Mouse (Mus musculus) hindbrain, embryonic 14.5 days (tissue): ENCODE measurements around the gene Egln2. TPM values are rescaled to one million over a fixed set of nuclear protein-coding genes. Genes with fewer than 3 reads are reported as not detected.
A peak's percentile ranks its signal among the peaks of the same experiment; 100 is the strongest.

Experiments used
- ATAC-seq: fragments of 200-750 bp; cut with Nextera tagmentation; 2 replicates; pipeline ENCODE4 v1.8.0; 2017; ENCODE audit warnings: moderate number of reproducible peaks, mild to moderate bottlenecking, moderate TSS enrichment, moderate library complexity; ENCODE audit not compliant: low FRiP score
- DNase-seq: peaks from one replicate; pipeline ENCODE4 v3.0.0-alpha.2; 2015; ENCODE audit warnings: low spot score
- H3K27ac ChIP-seq: fragments of 300-500 bp; sonication (generic); 2 replicates; pipeline ENCODE4 v1.5.1; 2014; ENCODE audit warnings: mild to moderate bottlenecking, moderate library complexity
- H3K27me3 ChIP-seq: fragments of 300-500 bp; sonication (generic); 2 replicates; pipeline ENCODE4 v1.6.1; 2014; ENCODE audit warnings: mild to moderate bottlenecking, low read length, mixed read lengths; ENCODE audit not compliant: control insufficient read depth, insufficient read depth
- H3K36me3 ChIP-seq: fragments of 300-500 bp; sonication (generic); replicated peaks from 2 replicates; pipeline ENCODE4 v1.6.1; 2014; ENCODE audit not compliant: control insufficient read depth, insufficient read depth
- H3K4me1 ChIP-seq: fragments of 300-500 bp; sonication (generic); replicated peaks from 2 replicates; pipeline ENCODE4 v1.6.1; 2014; ENCODE audit warnings: antibody characterized with exemption, low read length, mixed read lengths; ENCODE audit not compliant: control insufficient read depth, insufficient read depth
- H3K4me2 ChIP-seq: fragments of 300-500 bp; sonication (generic); replicated peaks from 2 replicates; pipeline ENCODE4 v1.6.1; 2014; ENCODE audit warnings: mild to moderate bottlenecking, moderate library complexity
- H3K4me3 ChIP-seq: fragments of 300-500 bp; sonication (generic); replicated peaks from 2 replicates; pipeline ENCODE4 v1.5.1; 2014; ENCODE audit warnings: mild to moderate bottlenecking, low read length
- H3K9ac ChIP-seq: fragments of 300-500 bp; sonication (generic); 2 replicates; pipeline ENCODE4 v1.6.1; 2014
- H3K9me3 ChIP-seq: fragments of 300-500 bp; sonication (generic); 2 replicates; pipeline ENCODE4 v1.6.1; 2016; ENCODE audit warnings: low read length; ENCODE audit not compliant: control insufficient read depth
- WGBS: fragments of 180-500 bp; shearing (Covaris S2); extraction: QIAGEN DNeasy Blood & Tissue Kit; methylation state at CpG from one replicate; pipeline ENCODE4 v1.1.7; 2014; 5-methylcytosine and 5-hydroxymethylcytosine counted together
- polyA plus RNA-seq: library from polyadenylated mRNA; unstranded; fragments of >200 nt; fragmentation: Nextera tagmentation; extraction: Ambion mirVana; gene quantifications from 2 replicates; pipeline ENCODE4 v1.2.1, GENCODE M21; 2014

Egln2 gene
- polyA plus RNA-seq, 1 experiment from 2014 or later: 55.3 TPM

- DNase-seq: no peak
- Histone ChIP-seq H3K4me3 (no peak overlapping the region), H3K9me3 (no peaks in the 10 kb centered on the region), H3K4me2 (no peak overlapping the region), H3K4me1 (peaks cover 26% of the 10 kb centered on the region), H3K36me3 (peaks cover 53% of the 10 kb centered on the region), H3K9ac (no peak overlapping the region), H3K27ac (no peak overlapping the region), H3K27me3 (no peaks in the 10 kb centered on the region)
- no peak for ATAC-seq
- WGBS: 96% methylated on average over 9 of the region's 9 CpGs
Measured at GRCm38 (mm10) chr7:27158171-27158570, 8.4 kb downstream of the Egln2 start.

DNA sequence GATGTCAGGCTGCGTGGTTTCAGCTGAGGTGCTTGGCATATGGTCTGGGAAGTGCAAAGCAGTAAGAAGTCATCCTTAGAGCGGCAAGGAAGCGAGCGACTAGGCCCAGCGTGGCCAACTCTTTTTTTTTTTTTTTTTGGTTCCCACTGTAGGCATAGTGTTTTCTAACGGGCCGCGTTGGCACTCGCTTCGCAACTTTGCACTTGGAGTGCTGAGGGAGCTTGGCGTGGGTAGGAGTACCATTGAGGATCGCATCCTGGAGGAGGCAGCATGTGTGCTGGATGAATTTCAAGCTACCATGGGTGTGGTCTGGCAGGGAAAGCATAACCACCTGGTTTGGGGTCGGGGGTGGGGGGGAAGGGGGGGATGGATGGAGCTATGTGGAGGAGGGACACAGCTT is 10.6 kb downstream of the Egln2 start:
- Histone ChIP-seq H3K27me3 (no peaks in the 10 kb centered on the region), H3K4me1 (peaks cover 8% of the 10 kb centered on the region), H3K9ac (no peak overlapping the region), H3K4me2 (no peak overlapping the region), H3K27ac (no peak overlapping the region), H3K9me3 (no peaks in the 10 kb centered on the region), H3K4me3 (no peak overlapping the region), H3K36me3 (peaks cover 37% of the 10 kb centered on the region)
- ATAC-seq: no peak
- 83% methylated on average over 13 of the region's 13 CpGs for whole genome bisulfite sequencing
- no peak for DNase-seq

- peaks cover 13% of the 10 kb centered on the region for H3K36me3 ChIP-seq
- no peak for DNase-seq
- no peak within 1 kb of the TSS for H3K27ac ChIP-seq
- no peak within 1 kb of the TSS for H3K4me2 ChIP-seq
- H3K4me1 ChIP-seq: no peaks in the 10 kb centered on the region
- no peaks in the 10 kb centered on the region for H3K27me3 ChIP-seq
- H3K4me3 ChIP-seq: no peak within 1 kb of the TSS
- 74% methylated on average over 10 of the region's 10 CpGs for WGBS
- ATAC-seq: no peak
- no peaks in the 10 kb centered on the region for H3K9me3 ChIP-seq
- H3K9ac ChIP-seq: no peak within 1 kb of the TSS
Measured at GRCm38 (mm10) chr7:27153205-27153764, 13.3 kb downstream of the Egln2 start, which contains the start of gene Cyp2t4. Gene Cyp2t4, plus strand, starts transcription at chr7:27153714.

GRCm38 (mm10) chr7:27136410-27136996 is 30.1 kb downstream of the Egln2 start:
- DNase-seq: no peak
- 0 out of 2 replicates have a peak, but pooled peaks cover 4% of the 10 kb centered on the region for H3K9me3 ChIP-seq
- no peaks in the 10 kb centered on the region for H3K27me3 ChIP-seq
- H3K4me3 ChIP-seq: no peak overlapping the region
- no peaks in the 10 kb centered on the region for H3K4me1 ChIP-seq
- WGBS: 69% methylated on average over 8 of the region's 8 CpGs
- H3K27ac ChIP-seq: no peak overlapping the region
- no peak for ATAC-seq
- H3K4me2 ChIP-seq: no peak overlapping the region
- H3K9ac ChIP-seq: no peak overlapping the region
- no peaks in the 10 kb centered on the region for H3K36me3 ChIP-seq

DNA sequence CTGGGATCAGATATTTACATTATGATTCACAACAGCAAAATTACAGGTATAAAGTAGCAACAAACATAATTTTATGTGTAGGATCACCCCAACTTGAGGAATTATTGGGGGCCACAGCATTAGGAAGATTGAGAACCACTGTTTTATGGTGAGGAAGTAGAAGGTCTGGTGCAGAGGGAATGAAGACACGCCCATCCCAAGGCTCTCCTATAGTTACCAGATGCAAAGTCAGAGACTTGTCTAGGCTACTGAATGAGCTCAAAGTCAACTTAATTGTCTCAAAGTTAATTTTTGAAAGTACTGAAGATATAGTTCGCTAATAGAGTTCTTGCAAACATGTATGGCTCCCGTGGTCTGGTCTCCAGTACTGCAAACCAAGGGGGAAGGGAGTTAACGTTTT is 32.8 kb downstream of the Egln2 start:
- DNase-seq (no peak), ATAC-seq (no peak)
- Histone ChIP-seq H3K36me3 (no peaks in the 10 kb centered on the region), H3K9me3 (no peaks in the 10 kb centered on the region), H3K27ac (no peak overlapping the region), H3K4me3 (no peak overlapping the region), H3K27me3 (no peaks in the 10 kb centered on the region), H3K4me1 (no peaks in the 10 kb centered on the region), H3K9ac (no peak overlapping the region), H3K4me2 (no peak overlapping the region)
- 82% methylated on average over 4 of the region's 4 CpGs for WGBS

GRCm38 (mm10) chr7:27133156-27133555 is 33.4 kb downstream of the Egln2 start:
- 74% methylated on average over 12 of the region's 12 CpGs for WGBS
- Histone ChIP-seq H3K4me2 (no peak overlapping the region), H3K27ac (no peak overlapping the region), H3K4me3 (no peak overlapping the region), H3K4me1 (no peaks in the 10 kb centered on the region), H3K9me3 (no peaks in the 10 kb centered on the region), H3K36me3 (no peaks in the 10 kb centered on the region), H3K27me3 (no peaks in the 10 kb centered on the region), H3K9ac (no peak overlapping the region)
- DNase-seq (no peak), ATAC-seq (no peak; the same call in 1 of the 2 replicates)

- H3K9ac ChIP-seq: no peak overlapping the region
- 15% methylated on average over 10 of the region's 10 CpGs for WGBS
- no peak overlapping the region; the same call in 1 of the 2 replicates for H3K4me2 ChIP-seq
- H3K27ac ChIP-seq: no peak overlapping the region
- H3K4me1 ChIP-seq: no peaks in the 10 kb centered on the region
- ATAC-seq (no peak), DNase-seq (peak; percentile 71)
- H3K9me3 ChIP-seq: no peaks in the 10 kb centered on the region
- H3K36me3 ChIP-seq: no peaks in the 10 kb centered on the region
- H3K4me3 ChIP-seq: no peak overlapping the region
- no peaks in the 10 kb centered on the region for H3K27me3 ChIP-seq
Measured at GRCm38 (mm10) chr7:27132588-27132987, 34.0 kb downstream of the Egln2 start.

GRCm38 (mm10) chr7:27131387-27131786 is 35.2 kb downstream of the Egln2 start:
- H3K9me3 ChIP-seq: no peaks in the 10 kb centered on the region
- H3K4me3 ChIP-seq: no peak overlapping the region
- ATAC-seq (no peak), DNase-seq (no peak)
- no peaks in the 10 kb centered on the region for H3K4me1 ChIP-seq
- no peak overlapping the region for H3K4me2 ChIP-seq
- H3K27ac ChIP-seq: no peak overlapping the region
- no peaks in the 10 kb centered on the region for H3K36me3 ChIP-seq
- H3K9ac ChIP-seq: no peak overlapping the region
- 67% methylated on average over 2 of the region's 2 CpGs for WGBS
- no peaks in the 10 kb centered on the region for H3K27me3 ChIP-seq

DNA sequence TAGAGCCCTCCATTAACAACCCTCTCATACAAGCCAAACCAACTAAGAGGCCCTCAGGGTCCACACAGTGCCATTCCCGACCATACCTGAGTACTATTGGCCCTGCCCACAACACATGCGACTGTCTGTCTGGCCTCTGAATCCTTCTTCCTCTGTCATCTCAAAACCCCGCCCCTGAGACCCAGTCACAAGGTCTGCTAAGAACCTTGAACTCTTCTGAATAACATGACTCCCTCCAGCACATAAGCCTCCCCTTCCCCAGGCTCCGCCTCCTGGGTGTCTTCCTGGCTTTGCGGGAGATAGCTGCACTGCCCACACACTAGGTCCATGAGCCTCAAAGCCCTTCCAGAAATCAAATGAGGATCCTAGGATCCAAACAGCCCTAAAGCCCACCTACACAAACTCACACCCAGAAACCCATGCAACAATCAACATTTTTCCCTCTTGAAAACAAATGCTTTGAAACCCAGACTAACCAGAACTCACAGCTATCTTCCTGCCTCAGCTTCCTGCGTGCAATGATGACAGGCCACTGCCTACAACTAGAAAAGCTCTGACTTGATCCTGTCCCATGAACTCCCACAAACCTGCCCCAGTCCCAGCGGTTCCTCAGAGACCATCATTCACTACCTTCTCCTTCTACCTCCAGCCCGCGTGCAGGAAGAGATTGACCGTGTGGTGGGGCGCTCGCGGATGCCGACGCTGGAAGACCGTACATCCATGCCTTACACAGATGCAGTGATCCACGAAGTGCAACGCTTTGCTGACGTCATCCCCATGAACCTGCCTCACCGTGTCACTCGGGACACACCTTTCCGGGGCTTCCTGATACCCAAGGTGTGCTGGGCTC is 35.9 kb downstream of the Egln2 start:
- no peaks in the 10 kb centered on the region for H3K27me3 ChIP-seq
- 90% methylated on average over 22 of the region's 22 CpGs for WGBS
- H3K27ac ChIP-seq: no peak overlapping the region
- no peak overlapping the region for H3K4me2 ChIP-seq
- no peaks in the 10 kb centered on the region for H3K9me3 ChIP-seq
- DNase-seq (no peak), ATAC-seq (peak; percentile 29; the same call in 1 of the 2 replicates)
- H3K36me3 ChIP-seq: no peaks in the 10 kb centered on the region
- no peak overlapping the region for H3K9ac ChIP-seq
- no peaks in the 10 kb centered on the region for H3K4me1 ChIP-seq
- no peak overlapping the region for H3K4me3 ChIP-seq
